Mouse (Mus musculus) forebrain, embryonic 10.5 days (tissue): ENCODE measurements at regions not wholly inside any gene's neighbourhood (a gene's known extent, or its start where the extent isn't known, plus 50 kb on each side); places are given as distances from the start of the nearest gene placed in this dataset.

Experiments
- DNase-seq: peaks from one replicate; pipeline ENCODE4 v3.0.0-alpha.2; 2017; ENCODE audit warnings: low spot score; ENCODE audit errors: extremely low spot score
- H3K27ac ChIP-seq: fragments of 300-500 bp; sonication (generic); 2 replicates; pipeline ENCODE4 v1.5.1; 2016; ENCODE audit warnings: mild to moderate bottlenecking
- H3K27me3 ChIP-seq: fragments of 300-500 bp; sonication (generic); 2 replicates; pipeline ENCODE4 v1.6.1; 2016; ENCODE audit warnings: mild to moderate bottlenecking; ENCODE audit not compliant: poor library complexity, severe bottlenecking
- H3K36me3 ChIP-seq: fragments of 300-500 bp; sonication (generic); replicated peaks from 2 replicates; pipeline ENCODE4 v1.6.1; 2016; ENCODE audit warnings: mild to moderate bottlenecking, moderate library complexity
- H3K4me1 ChIP-seq: fragments of 300-500 bp; sonication (generic); 2 replicates; pipeline ENCODE4 v1.6.1; 2016
- H3K4me3 ChIP-seq: fragments of 300-500 bp; sonication (generic); 2 replicates; pipeline ENCODE4 v1.5.1; 2016; ENCODE audit warnings: mild to moderate bottlenecking, moderate library complexity
- H3K9me3 ChIP-seq: fragments of 300-500 bp; sonication (generic); 2 replicates; pipeline ENCODE4 v1.6.1; 2016; ENCODE audit warnings: mild to moderate bottlenecking, moderate library complexity
- WGBS: fragments of 180-500 bp; shearing (Covaris S2); methylation state at CpG from one replicate; pipeline ENCODE4 v1.1.7; 2016; 5-methylcytosine and 5-hydroxymethylcytosine counted together

DNA sequence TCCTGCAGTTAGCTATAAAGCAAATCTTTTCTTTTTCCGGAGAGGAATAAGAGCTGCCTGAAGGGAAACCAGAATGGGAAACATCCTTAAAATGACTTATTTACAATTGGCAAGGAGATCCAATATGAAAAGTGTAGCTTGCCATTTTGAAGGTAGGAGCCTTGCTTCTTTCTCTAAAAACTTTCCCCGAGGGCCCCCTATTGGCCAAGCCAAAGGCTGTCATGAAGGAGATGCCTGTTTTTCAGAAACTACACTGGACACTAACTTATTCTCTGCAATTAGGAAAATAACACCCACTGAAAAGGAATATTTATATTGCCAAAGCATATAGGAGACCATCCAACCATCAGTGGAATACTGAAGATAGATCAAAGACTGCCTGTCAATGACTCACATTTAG is 312.8 kb upstream of the Thrb start:
- no peak for DNase-seq
- Histone ChIP-seq H3K36me3 (no peaks in the 10 kb centered on the region), H3K27me3 (no peaks in the 10 kb centered on the region), H3K9me3 (no peaks in the 10 kb centered on the region), H3K27ac (no peak overlapping the region), H3K4me1 (no peaks in the 10 kb centered on the region), H3K4me3 (no peak overlapping the region)
- WGBS: 74% methylated on average over 2 of the region's 2 CpGs

DNA sequence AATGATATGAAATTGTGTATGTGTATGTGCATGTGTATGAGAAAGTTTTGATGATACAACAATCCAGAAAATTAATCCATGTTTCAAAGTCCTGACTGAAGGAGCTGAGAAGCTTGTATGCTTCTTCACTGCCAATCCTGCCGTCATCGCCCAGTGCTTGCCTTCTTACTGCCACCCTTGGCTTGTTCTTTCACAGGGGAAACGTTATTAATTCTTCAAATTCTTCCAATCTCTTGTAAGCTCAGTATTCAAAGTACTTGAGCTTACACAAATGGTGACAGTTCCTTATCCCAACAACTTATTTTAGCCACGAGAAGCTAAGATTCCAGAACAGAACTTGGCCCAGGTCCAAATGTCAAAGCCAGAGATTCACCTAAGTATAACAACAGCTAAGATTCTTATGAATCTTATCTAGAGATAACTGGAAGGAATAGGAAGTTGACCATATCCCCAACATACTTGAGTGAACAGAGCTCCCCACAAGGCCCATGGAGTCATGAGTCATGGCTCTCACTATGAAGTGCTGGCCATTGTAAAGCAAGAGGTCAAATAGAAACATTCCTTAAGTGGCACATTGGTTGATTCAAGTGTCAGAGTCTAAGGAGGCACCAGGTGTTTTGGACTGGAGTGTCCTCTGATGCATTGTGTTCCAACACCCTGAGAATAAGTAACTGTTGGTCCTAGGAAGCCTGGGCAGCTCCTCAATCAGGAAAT is 307.6 kb upstream of the Thrb start:
- no peaks in the 10 kb centered on the region for H3K36me3 ChIP-seq
- 87% methylated on average over 4 of the region's 4 CpGs for WGBS
- H3K27me3 ChIP-seq: no peaks in the 10 kb centered on the region
- H3K9me3 ChIP-seq: no peaks in the 10 kb centered on the region
- H3K4me3 ChIP-seq: no peak overlapping the region
- DNase-seq: no peak
- no peaks in the 10 kb centered on the region for H3K4me1 ChIP-seq
- no peak overlapping the region for H3K27ac ChIP-seq

DNA sequence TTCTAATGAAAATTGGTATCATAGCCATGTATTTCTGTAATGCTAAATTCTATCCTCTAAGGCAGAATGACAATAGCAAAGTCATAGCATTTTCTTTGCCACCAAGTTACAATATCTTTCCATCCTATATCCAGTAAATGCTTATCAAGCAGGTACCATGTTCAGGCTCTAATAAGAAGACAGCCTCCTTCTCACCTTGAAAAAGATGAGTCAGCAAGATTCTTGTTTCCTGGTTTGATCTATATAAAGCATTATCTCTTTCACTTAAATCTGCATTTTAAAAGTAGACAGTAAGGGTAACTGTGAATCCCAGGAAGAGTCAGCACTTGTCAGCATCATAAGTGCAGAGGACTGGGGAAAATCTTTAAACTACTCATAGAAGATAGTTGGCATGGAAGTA is 298.2 kb upstream of the Thrb start:
- H3K4me1 ChIP-seq: no peaks in the 10 kb centered on the region
- H3K27ac ChIP-seq: no peak overlapping the region
- H3K9me3 ChIP-seq: no peaks in the 10 kb centered on the region
- H3K27me3 ChIP-seq: no peaks in the 10 kb centered on the region
- no peak for DNase-seq
- H3K36me3 ChIP-seq: no peaks in the 10 kb centered on the region
- no peak overlapping the region for H3K4me3 ChIP-seq

DNA sequence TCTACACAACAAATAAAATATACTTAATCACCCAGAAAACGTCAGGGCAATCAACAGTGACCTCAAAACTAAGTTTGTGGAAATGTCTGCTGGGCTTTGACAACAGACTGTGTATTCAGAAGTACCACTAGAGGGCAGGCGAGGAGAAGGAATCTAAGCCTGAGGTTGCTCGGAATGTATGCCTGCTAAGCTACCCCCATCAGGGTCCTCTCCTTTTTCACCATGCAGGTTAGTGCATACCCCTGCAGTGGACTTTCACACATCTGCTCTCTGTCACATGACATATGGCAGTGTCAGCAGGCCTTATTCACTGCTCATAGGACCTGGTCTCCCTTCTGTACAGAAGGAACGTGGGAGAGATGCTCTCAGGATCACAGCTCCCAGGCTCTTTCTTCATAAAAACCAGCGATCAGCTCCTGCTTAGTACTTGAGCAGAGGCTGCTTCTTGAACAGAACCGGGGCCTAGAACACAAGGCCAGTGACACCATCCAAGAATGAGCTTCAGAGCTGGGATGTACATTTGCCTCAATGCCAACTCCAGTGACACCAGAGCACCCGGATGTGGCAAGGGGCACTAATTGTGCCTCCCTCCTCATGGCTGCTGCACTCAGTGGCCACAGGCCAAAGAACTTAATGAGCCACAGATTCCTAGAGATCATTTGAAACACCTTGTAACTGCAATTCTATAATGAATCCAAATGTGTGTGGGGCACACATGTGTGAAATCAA is 257.1 kb upstream of the Thrb start:
- Histone ChIP-seq H3K4me3 (no peak overlapping the region), H3K27me3 (no peaks in the 10 kb centered on the region), H3K36me3 (no peaks in the 10 kb centered on the region), H3K27ac (no peak overlapping the region), H3K4me1 (peaks cover 3% of the 10 kb centered on the region; the same call in 1 of the 2 replicates), H3K9me3 (no peaks in the 10 kb centered on the region)
- 46% methylated on average over 7 of the region's 7 CpGs for WGBS
- peak; percentile 31 for DNase-seq

DNA sequence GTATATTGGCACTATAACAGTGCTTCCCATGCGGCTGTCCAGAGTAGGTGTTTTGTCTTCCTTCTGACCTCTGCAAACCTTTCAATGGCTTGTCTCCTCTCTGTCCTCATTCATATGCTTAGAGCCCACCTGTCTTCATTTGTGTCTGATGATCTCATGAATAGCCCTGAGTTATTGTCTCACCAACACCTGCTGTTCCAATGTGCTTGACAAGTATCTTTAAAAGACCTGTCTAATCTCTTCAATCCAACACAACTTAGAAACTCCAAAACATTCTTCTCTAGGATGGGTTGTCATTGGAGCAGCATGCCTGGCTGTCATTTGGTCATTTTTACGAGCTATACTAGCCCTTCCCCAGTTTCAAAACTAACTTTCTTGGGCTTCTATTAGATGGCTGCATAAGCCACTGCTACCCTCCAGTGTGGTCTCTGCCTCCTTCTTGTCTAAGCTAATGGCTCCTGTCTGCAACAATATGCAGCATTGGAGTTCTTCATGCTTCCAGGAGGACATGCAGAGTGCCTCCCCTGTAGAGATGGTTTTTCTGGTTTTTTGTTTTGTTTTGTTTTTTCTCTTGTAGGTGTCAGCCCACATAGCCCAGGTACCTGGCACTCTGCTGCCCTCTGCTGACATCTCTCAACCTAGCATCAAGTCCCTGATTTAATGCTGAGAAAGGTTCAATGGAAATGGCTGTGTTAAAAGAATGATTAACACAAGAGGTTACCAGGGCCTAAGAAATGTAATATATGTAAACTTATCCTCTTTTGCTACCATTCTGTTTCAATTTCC is 254.3 kb upstream of the Thrb start:
- no peaks in the 10 kb centered on the region for H3K27me3 ChIP-seq
- no peak overlapping the region for H3K27ac ChIP-seq
- no peaks in the 10 kb centered on the region for H3K9me3 ChIP-seq
- WGBS: 67% methylated on average over 2 of the region's 2 CpGs
- peaks cover 8% of the 10 kb centered on the region for H3K4me1 ChIP-seq
- no peaks in the 10 kb centered on the region for H3K36me3 ChIP-seq
- peak; percentile 29 for DNase-seq
- H3K4me3 ChIP-seq: no peak overlapping the region

DNA sequence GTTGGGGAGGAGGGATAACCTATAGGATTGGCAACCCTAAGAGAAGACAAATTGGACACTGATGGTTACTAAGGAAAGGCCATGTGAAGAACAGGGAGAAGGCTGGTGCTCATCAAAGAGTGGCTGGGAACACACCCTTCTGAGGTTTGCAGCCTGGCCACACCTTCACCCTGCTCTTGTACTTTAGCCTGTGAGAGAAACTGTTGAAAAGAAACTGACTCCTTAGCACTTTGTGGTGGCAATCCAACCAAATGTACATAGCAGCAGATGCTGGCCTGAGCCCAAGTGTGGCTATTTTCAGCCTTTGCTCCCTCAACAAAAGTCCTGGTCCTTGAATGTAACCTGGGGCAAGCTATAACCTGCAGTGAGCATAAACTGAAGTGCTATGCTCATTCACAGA is 253.2 kb upstream of the Thrb start:
- H3K27ac ChIP-seq: no peak overlapping the region
- no peaks in the 10 kb centered on the region for H3K9me3 ChIP-seq
- H3K36me3 ChIP-seq: no peaks in the 10 kb centered on the region
- no peak for DNase-seq
- H3K4me3 ChIP-seq: no peak overlapping the region
- H3K27me3 ChIP-seq: no peaks in the 10 kb centered on the region
- peaks cover 17% of the 10 kb centered on the region for H3K4me1 ChIP-seq

DNA sequence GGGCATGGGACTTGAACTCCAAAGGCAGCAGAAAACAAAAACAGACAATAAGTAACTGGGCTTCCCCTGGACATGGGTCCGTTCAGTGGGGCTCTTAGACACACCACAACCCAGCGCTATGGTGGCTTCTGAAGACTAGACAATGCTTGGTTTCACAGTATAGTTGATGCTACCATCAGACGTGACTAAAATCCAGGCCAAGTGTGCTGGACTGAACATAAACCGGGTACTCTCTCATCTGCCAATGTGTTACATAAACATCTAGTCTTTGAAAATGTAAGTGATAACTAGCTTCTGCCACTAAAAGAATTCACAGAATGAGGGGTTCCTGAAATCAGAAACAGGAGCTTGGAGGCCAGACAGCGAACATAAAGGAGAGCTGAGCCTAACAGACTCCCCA is 251.7 kb upstream of the Thrb start:
- H3K4me3 ChIP-seq: no peak overlapping the region
- H3K9me3 ChIP-seq: no peaks in the 10 kb centered on the region
- no peak for DNase-seq
- no peak overlapping the region for H3K27ac ChIP-seq
- peaks cover 13% of the 10 kb centered on the region for H3K4me1 ChIP-seq
- 89% methylated on average over 5 of the region's 5 CpGs for WGBS
- H3K36me3 ChIP-seq: no peaks in the 10 kb centered on the region
- no peaks in the 10 kb centered on the region for H3K27me3 ChIP-seq

DNA sequence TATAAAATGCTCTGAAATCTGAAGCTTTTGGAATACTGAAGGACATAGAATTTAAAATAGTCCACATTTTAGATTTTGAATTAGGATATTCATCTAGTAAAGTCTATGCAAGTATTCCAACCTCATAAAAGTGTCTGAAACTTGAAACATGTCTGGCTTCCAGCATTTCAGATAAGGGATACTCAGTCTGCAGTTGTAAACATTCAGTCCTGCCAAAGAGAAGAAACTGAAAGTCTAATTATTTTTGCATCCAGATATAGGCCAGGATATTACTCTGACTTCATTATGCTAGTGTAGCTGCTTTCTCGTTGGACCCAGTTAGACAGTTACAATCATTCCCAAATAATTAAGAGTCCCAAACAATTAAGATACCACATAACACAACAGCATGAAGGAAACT is 251.2 kb upstream of the Thrb start:
- 95% methylated on average over 1 of the region's 1 CpGs for WGBS
- Histone ChIP-seq H3K4me3 (no peak overlapping the region), H3K36me3 (no peaks in the 10 kb centered on the region), H3K27ac (no peak overlapping the region), H3K27me3 (no peaks in the 10 kb centered on the region), H3K4me1 (peaks cover 13% of the 10 kb centered on the region), H3K9me3 (no peaks in the 10 kb centered on the region)
- no peak for DNase-seq

DNA sequence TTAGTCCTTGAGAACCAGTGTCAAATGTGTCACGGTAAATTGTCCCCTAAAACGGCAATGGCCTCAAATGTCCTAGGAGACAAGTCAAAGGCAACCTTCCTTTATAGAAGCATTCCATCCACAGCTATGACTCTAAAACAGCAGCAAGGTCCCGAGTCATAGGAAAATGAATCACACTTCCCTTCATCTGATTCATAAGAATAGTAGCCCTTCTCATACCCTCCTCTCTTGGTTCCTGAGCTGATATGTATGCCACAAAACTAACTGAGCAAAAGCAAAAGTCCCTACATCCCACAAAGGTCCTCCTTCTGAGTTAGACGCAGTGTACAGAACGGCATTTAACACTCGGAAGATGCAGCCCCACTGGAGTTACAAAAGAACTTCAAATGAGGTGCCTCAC is 250.6 kb upstream of the Thrb start:
- Histone ChIP-seq H3K4me1 (peaks cover 13% of the 10 kb centered on the region), H3K9me3 (no peaks in the 10 kb centered on the region), H3K27ac (no peak overlapping the region), H3K27me3 (no peaks in the 10 kb centered on the region), H3K4me3 (no peak overlapping the region), H3K36me3 (no peaks in the 10 kb centered on the region)
- WGBS: 93% methylated on average over 6 of the region's 6 CpGs
- DNase-seq: no peak

DNA sequence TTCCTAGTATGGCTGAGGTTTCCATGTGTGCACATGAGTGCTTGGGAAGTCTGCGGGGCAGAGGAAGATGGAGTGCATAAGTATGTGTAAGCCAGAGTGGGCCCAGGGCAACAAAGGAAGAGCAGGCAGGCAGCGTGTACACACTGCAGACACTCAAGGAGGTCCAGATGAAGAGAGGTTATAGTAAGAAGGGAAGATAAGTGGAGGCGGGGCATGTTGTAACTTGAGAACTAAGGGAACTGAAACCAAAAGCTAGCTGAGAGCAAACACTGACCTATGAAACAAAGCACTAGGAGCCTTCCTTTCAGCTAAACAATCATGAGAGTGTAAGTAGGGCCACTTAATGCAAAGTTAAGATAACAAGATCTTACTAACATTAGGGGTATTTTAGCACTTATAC is 249.3 kb upstream of the Thrb start:
- Histone ChIP-seq H3K4me1 (peaks cover 13% of the 10 kb centered on the region), H3K9me3 (no peaks in the 10 kb centered on the region), H3K36me3 (no peaks in the 10 kb centered on the region), H3K4me3 (no peak overlapping the region), H3K27ac (no peak overlapping the region), H3K27me3 (no peaks in the 10 kb centered on the region)
- 34% methylated on average over 3 of the region's 3 CpGs for WGBS
- no peak for DNase-seq

DNA sequence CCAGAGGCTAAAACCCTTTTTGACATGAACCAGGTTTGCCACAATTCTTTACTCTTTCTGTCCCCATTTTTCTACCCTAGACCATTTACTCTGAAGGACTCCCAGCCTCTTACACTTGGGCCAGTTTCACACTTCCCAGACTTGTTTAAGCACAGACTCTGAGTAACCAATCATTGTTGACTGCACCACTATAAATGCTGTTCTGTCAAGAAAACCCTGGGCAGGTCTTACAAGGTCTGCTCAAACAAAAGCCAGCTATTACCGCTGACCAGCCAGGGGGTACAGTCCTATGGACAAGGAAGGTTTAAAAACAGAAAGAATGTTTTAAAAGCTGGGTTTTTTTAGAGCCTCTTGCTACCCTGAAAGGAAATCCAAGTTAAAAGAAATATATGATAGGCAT is 248.8 kb upstream of the Thrb start:
- Histone ChIP-seq H3K36me3 (no peaks in the 10 kb centered on the region), H3K9me3 (no peaks in the 10 kb centered on the region), H3K27me3 (no peaks in the 10 kb centered on the region), H3K27ac (no peak overlapping the region), H3K4me1 (peaks cover 13% of the 10 kb centered on the region), H3K4me3 (no peak overlapping the region)
- DNase-seq: no peak
- WGBS: 61% methylated on average over 1 of the region's 1 CpGs

DNA sequence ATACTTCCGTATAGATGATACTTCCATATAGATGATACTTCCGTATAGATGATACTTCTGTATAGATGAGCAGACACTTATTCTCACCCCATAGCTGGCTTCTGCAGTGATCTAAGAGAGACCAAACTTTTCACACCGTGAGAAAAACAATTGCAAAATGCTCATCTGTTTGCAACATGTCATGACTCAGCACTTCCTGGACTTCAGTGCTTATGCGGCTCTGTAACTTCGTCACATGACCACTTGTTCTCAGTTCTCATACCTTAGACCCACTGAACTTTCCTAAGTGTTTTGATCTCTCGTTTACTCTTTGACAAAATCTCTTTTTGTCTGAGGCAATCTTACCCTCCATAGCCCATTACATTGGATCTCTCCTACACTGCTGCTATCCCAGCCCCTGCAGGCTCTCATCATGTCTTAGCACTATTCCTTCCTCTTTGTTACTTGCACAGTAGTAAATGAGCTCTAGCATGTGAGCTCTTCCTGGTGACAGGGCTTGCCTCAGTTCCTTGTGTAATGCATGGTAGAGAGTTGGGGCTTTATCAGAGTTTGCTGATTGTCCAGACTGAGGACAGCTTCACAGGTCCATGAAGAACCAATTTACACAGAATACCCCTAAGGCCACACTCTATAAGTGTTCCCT is 245.7 kb upstream of the Thrb start:
- H3K36me3 ChIP-seq: no peaks in the 10 kb centered on the region
- no peaks in the 10 kb centered on the region for H3K27me3 ChIP-seq
- H3K27ac ChIP-seq: no peak overlapping the region
- WGBS: 90% methylated on average over 6 of the region's 6 CpGs
- no peak for DNase-seq
- H3K4me1 ChIP-seq: peaks cover 13% of the 10 kb centered on the region
- H3K9me3 ChIP-seq: no peaks in the 10 kb centered on the region
- no peak overlapping the region for H3K4me3 ChIP-seq

DNA sequence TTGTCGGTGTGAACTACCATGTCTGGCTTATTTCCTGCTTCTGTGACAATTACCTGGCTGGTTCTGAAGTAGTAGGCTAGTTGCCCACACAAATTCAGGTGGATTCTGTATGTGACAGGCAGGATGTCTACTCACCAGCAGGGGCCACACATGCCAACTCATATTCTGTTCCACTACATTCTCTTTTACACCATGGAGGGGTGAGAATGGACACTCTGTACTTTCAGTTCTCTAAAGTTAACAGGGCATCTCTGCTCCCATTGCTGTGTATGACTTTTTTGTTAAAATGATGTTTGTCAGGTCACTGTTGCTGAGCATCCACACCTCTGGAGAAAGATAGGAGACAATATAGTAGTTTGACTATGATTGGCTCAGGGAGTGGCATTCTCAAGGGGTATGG is 232.3 kb upstream of the Thrb start:
- no peak overlapping the region for H3K27ac ChIP-seq
- WGBS: 82% methylated on average over 1 of the region's 1 CpGs
- no peaks in the 10 kb centered on the region for H3K36me3 ChIP-seq
- no peaks in the 10 kb centered on the region for H3K27me3 ChIP-seq
- no peak for DNase-seq
- H3K4me3 ChIP-seq: no peak overlapping the region
- H3K4me1 ChIP-seq: no peaks in the 10 kb centered on the region
- H3K9me3 ChIP-seq: no peaks in the 10 kb centered on the region
